Mouse (Mus musculus): ENCODE measurements at regions not wholly inside any gene's neighbourhood (a gene's known extent, or its start where the extent isn't known, plus 50 kb on each side); places are given as distances from the start of the nearest gene placed in this dataset.
A peak's percentile ranks its signal among the peaks of the same experiment; 100 is the strongest.

DNA sequence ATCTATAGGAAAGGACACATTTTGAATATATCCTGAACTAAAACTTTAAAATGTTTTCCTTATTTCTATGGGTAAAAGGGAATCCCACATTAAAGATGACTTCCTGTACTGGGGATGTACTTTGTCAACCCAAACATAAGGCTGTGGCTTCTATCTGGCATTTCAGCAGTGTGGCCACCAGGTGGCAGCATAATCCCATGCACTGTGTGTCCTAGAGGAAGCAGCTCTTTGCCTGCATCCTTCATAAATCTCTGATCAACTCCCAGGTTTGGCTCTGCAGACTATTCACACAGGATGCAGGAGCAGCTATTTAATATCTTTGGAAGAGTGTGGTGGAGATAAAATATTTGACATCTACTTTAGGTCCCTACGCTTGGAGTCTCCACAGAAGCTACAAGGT is 59.1 kb downstream of the Bmp15 start:
- ATAC-seq: peak; percentile 57; the same call in 1 of the 2 replicates

GRCm38 (mm10) chrX:6258523-6258922 is 62.0 kb downstream of the Bmp15 start:
- Histone ChIP-seq H3K4me3 (ENCODE audit: low read depth, low read length) (no peak overlapping the region), H3K9me3 (ENCODE audit: low read length) (no peaks in the 10 kb centered on the region), H3K9ac (replicated peaks; ENCODE audit: low read depth) (no peak overlapping the region), H3K36me3 (ENCODE audit: insufficient read depth, low read length) (no peaks in the 10 kb centered on the region), H3K27ac (ENCODE audit: low read length) (no peak overlapping the region), H3K27me3 (replicated peaks; ENCODE audit: insufficient read depth, low read length) (no peaks in the 10 kb centered on the region), H3K4me1 (ENCODE audit: insufficient read depth, low read depth, low read length) (no peaks in the 10 kb centered on the region), H3K4me2 (replicated peaks; ENCODE audit: low read depth, low read length) (no peak overlapping the region)
- 0 out of 2 replicates have a peak, but pooled peaks have one; percentile 44 for ATAC-seq
- DNase-seq (ENCODE audit: low spot score): peak; percentile 15
- 53% methylated on average over 4 of the region's 4 CpGs for WGBS
- peak; percentile 32; the same call in 1 of the 2 replicates for TF ChIP-seq EP300 (IDR thresholded peaks at IDR 0.05)
- no peak for TF ChIP-seq CTCF (IDR thresholded peaks at IDR 0.05)

More for the DNA sequence above, 59.1 kb downstream of the Bmp15 start:
- Histone ChIP-seq H3K4me3 (ENCODE audit: low read depth, low read length) (no peak overlapping the region), H3K27me3 (replicated peaks; ENCODE audit: insufficient read depth, low read length) (no peaks in the 10 kb centered on the region), H3K36me3 (ENCODE audit: insufficient read depth, low read length) (no peaks in the 10 kb centered on the region), H3K9me3 (ENCODE audit: low read length) (no peaks in the 10 kb centered on the region), H3K9ac (replicated peaks; ENCODE audit: low read depth) (no peak overlapping the region), H3K4me2 (replicated peaks; ENCODE audit: low read depth, low read length) (no peak overlapping the region), H3K4me1 (ENCODE audit: insufficient read depth, low read depth, low read length) (no peaks in the 10 kb centered on the region), H3K27ac (ENCODE audit: low read length) (no peak overlapping the region)
- DNase-seq (ENCODE audit: low spot score): peak; percentile 54
- 70% methylated on average over 1 of the region's 1 CpGs for WGBS
- TF ChIP-seq CTCF (IDR thresholded peaks at IDR 0.05): peak; percentile 91
- TF ChIP-seq EP300 (IDR thresholded peaks at IDR 0.05): no peak

DNA sequence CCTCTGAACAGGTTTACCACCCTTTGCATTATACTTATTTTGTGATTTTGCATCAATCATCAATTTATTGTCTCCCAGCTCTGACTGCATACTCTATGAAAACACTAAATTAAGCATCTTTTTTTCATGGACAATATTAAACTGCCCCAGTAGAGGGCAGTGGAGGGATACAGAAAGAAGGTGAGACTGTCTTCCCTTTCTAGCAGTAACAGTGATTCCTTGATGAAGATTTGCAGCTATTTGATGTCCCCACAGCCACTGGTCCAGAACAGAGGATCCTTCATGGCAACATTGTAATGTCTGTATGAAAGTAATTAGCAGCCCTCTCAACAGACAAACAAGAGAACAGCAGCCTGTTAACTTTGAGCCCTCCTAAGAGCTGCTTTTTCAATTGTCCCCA is 66.5 kb downstream of the Bmp15 start:
- no peaks in the 10 kb centered on the region for H3K4me1 ChIP-seq (ENCODE audit: insufficient read depth, low read depth, low read length)
- no peak overlapping the region for H3K27ac ChIP-seq (ENCODE audit: low read length)
- DNase-seq (ENCODE audit: low spot score): no peak

DNA sequence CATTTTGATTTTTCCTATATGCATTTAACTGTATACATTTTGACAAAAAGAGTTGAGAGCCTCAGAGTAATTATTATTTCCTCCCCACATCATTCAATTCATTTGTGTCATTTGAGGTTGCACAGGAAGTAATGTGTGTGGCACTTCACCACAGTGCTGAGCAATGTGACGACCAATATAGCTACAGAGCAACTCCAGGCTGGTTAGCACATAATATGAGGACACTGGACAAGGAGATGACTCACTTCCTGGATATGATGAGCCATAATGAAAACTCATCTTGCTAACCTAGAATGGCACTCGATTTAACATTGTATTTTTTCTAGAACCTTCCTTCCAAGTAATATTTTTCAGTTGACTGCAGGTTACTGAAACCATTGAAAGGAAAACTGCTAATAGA is 67.6 kb downstream of the Bmp15 start:
- WGBS: 27% methylated on average over 2 of the region's 2 CpGs
- no peak overlapping the region for H3K4me2 ChIP-seq (replicated peaks; ENCODE audit: low read depth, low read length)

More for the DNA sequence above, 66.5 kb downstream of the Bmp15 start:
- H3K4me3 ChIP-seq (ENCODE audit: low read depth, low read length): no peak overlapping the region
- H3K36me3 ChIP-seq (ENCODE audit: insufficient read depth, low read length): no peaks in the 10 kb centered on the region
- no peak for ATAC-seq
- H3K4me2 ChIP-seq (replicated peaks; ENCODE audit: low read depth, low read length): no peak overlapping the region
- H3K9me3 ChIP-seq (ENCODE audit: low read length): no peaks in the 10 kb centered on the region
- H3K27me3 ChIP-seq (replicated peaks; ENCODE audit: insufficient read depth, low read length): no peaks in the 10 kb centered on the region
- no peak for TF ChIP-seq EP300 (IDR thresholded peaks at IDR 0.05)
- peak; percentile 56 for TF ChIP-seq CTCF (IDR thresholded peaks at IDR 0.05)
- no peak overlapping the region for H3K9ac ChIP-seq (replicated peaks; ENCODE audit: low read depth)

More for the DNA sequence above, 67.6 kb downstream of the Bmp15 start:
- no peaks in the 10 kb centered on the region for H3K9me3 ChIP-seq (ENCODE audit: low read length)
- ATAC-seq (no peak), DNase-seq (ENCODE audit: low spot score) (no peak)
- no peaks in the 10 kb centered on the region for H3K36me3 ChIP-seq (ENCODE audit: insufficient read depth, low read length)
- no peak overlapping the region for H3K9ac ChIP-seq (replicated peaks; ENCODE audit: low read depth)
- no peaks in the 10 kb centered on the region for H3K27me3 ChIP-seq (replicated peaks; ENCODE audit: insufficient read depth, low read length)
- no peak overlapping the region for H3K27ac ChIP-seq (ENCODE audit: low read length)
- H3K4me1 ChIP-seq (ENCODE audit: insufficient read depth, low read depth, low read length): no peaks in the 10 kb centered on the region
- TF ChIP-seq EP300 (IDR thresholded peaks at IDR 0.05): no peak
- no peak for TF ChIP-seq CTCF (IDR thresholded peaks at IDR 0.05)
- H3K4me3 ChIP-seq (ENCODE audit: low read depth, low read length): no peak overlapping the region

All from lung, postnatal 0 days (tissue).